Mouse (Mus musculus): Measurements from ENCODE around the gene Sema4c.

Gene Sema4c

DNA sequence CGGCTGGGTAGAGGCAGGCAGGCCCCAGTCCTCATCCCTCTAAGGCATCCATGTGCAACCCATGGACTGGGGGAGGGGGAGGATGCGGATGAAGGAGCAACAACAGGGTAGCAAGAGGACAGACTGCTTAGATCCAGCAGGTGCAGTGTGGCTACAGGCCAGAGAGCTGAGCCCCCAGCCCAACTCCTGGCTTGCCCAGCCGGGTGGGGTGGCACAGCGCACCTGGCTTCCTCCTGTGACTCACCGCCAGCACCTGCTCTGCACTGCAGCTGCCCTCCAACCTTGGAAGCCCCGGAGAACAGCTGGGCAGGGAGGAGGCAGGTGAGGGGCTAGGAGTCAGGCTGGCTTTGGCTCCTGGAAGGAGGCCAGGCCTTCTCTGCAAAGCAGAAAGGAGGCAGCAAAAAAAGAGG is 21.8 kb upstream of the Sema4c start:
- no peak for DNase-seq (ENCODE audit: low read depth)

DNA sequence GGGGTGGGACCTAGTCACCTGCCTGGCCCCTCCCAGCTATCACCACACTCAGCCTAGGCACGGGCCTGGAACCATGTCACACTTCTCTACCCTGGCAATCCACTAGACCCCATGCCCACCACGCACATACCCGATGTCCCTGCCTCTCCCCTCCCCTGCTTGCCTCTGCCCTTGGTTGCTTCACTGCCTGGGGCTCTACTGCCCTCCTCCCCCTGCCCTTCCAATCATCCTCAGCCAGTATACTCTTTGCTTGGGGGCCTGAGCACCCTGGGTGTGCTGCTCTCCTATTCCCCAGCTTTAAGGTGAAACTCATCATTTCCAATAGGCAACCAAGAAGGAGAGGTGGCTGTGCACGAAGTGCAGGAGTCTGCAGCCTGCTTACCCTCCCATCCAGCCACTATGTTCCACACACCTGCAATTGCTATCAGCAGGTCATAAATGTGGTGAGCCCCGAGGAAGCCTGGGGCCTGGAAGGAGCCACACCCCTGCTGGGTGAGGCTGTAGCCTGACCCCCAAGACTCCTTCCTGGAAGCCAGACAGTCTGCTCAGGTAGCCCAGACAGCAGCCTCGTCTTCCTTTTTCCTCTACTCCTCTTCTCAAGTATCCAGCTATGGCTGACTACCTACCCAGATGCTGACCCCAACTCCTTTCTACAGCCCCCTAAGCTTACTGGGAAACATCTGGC is 19.0 kb upstream of the Sema4c start:
- DNase-seq (ENCODE audit: low read depth) = no peak

DNA sequence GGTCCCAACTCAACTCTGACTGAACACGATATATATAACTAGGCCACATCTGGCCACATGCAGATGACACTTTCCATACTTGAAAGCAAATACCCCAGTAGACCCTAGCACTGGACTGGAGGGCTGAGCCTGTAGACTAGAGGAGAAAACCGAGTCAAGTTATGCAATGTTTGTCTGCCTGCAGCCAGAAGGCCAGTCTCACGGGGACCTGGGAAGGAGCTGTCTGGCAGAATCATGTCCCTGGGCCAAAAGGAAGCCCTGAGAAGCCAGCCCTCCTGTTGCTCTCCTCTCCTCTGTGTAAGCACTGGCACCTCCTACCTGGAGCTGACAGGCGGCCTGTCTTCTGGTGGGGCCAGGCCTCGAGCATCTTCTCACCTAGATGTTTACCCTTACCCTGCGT is 17.2 kb upstream of the Sema4c start:
- no peak for DNase-seq (ENCODE audit: low read depth)

DNA sequence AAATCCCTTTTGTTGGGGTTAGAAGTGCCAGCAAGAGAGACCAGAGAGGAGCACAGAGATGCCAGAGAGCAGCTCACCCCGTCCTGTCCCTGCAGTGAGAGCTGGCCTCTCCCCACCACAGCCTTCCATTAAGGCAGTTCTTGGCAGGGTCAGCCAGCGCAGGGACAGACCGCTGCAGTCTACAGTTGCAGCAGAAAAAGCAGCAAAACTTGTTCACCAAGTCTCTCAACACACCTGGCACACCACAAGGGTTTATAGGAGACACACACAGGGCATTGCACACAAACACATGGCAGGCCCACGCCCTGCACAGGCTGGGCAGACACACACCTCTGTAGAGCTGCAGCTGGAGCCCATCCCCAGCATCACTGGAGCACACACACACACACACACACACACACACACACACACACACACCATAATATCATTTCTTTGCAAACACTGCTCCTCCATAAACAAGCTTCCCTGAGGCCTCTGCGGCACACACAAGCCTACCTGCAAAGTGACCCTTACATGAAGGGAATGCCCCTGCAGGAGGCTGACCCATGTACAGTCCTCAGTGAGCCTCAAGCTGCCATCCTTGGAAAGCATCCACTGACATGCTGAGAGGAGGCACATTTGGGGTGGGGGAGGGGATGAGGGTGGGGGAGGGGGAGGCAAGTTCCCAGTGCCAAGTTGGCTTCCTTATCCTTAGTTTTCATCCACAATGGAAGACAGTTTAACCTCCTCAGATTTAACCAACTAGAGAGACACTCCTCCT is 16.2 kb upstream of the Sema4c start:
- DNase-seq (ENCODE audit: low read depth) = no peak

DNA sequence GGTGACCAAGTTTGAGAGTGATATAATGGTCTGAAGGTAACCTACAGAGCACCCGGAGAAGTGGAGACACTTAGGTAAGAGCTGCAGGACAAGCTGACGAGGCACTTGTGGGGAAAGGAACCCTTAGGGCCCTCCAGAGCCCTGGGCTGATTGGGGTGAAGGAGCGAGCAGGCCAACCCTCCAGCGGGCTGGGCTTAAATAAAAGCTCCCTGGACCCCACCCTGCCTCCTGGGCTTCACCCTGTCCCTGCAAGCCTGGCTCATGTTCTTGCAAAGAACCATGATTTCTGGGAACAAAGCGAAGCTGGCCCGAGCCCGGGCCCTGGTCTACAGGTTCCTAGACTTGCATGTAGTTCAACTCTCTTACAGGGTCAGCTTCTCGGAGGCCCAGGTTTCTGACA is 15.4 kb upstream of the Sema4c start:
- no peak for DNase-seq (ENCODE audit: low read depth)

DNA sequence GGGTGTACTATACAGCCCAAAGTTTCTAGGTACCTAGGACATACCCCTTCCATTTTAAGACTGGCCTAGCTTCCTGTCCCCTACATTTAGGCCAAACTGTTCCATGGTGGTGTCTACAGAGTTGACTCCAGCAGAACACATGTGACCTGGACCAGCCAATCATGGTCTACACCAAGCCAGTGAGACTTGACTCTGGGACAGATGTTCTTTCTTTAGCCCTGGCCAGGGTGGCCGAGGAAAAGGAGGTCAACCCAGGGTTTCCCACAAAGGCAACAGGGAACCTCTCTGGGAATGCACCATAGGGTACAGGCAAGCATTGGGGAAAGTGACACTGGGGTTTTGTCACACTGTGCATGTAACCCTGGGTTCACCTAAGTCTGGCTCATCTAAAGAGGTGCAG is 14.6 kb upstream of the Sema4c start:
- DNase-seq (ENCODE audit: low read depth) = no peak

DNA sequence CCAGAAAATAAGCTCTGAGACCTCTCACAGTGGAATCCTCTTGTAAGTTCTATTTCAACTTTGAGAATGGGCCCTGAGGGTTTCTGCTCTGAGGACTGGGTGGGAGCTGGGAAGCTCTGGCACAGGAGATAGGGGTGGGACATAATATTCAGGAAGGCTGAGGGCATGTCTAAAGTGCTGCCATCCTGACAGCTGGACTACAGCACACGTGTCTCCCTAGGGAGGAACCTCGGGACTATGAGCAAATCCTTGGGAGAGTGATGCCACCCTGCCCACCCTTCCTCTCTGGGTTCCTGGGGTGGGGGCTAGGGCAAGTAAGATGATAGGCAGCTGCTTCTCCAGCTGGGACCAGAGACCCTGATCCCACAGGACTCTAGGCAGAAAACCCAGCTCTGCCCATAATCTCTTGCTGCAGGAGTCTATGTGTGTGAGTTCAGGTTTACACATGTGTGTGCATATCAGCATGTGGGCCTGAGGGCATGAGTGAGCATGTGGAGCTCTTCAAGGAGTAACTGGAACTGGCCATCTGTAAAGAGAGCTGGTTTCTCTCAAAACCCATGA is 14.1 kb upstream of the Sema4c start:
- DNase-seq (ENCODE audit: low read depth) = no peak

DNA sequence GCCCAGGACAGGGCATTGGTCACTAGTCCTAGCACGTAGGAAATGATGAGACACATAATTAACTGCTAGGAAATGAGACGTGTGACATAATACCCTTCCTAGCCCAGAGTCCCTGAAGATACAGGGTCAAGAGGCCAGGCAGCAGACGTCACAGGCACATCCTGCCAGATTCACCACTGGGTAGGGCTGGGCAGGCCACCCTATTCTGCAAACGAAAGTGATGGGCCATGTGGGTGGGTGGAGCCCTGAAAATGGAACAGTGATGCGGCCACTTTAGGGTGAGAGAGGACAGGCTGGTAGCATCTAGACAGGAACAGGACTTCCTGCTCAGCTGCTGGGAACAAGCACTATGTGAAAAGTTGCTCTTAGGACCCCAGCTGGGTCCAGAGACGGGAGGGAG is 13.5 kb upstream of the Sema4c start:
- DNase-seq (ENCODE audit: low read depth) = no peak

DNA sequence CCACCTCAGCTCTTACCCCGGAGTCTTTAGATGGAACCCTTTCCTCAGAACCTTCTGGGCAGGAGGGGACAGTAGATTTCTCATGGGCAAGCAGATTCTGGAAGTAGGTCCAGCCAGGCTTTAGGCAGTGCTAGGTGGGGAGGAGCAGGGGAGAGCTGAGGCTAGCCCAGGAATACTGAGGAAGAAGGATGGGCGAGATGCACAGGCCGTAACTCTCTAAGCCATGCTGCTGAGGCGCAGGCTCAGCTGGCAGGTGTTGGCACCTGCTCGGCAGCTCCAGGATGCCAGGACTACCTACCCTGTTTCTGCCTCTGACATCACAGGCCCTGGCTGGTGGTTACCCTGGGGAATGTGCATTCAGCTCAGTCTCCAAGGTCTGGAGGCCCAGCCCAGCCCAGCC is 12.2 kb upstream of the Sema4c start:
- no peak for DNase-seq (ENCODE audit: low read depth)

DNA sequence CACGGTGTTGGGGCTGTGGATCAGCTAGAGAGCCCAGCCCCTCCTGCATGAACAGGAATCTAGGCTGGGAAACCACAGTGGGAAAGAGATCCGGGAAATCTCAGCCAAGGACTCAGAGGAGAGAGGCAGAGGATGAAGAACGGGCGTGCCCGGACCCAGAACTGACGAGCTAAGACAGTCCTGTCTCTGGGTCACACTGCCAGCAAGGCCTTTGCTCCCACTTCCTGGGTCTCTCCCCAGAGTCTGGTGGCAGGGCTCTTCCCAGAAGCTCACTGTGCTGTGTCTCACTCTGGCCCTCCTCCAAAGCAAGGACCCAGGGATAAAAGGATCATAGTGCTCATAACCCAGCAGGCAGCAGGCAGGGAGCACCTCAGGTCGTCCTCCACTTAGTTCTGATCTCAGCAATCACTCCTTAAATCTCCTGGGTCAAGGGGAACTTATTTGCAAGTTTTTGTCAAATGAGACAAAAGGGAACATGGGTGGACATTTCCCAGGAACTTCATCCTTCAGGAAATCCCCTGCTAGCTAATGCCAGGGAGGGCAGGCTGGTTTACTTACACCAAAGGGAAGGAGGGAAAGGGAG is 11.6 kb upstream of the Sema4c start:
- no peak for DNase-seq (ENCODE audit: low read depth)

DNA sequence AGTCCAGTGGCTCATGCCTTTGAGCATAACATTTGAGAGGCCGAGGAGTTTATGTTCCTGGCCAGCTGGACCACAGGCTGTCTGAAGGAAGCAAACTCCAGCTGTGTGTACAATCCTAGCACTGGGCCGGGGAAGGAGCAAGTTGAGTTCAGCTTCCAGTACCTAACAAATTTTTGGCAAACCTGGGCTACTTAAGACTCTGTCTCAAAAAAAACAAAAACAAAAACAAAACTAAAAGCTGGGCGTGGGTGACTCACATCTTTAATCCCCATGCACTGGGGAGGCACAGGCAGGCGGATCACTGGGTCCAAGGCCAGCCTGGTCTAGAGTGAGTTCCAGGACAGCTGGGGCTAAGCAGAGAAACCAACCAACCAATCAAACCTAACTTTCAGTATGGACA is 10.6 kb upstream of the Sema4c start:
- no peak for DNase-seq (ENCODE audit: low read depth)

DNA sequence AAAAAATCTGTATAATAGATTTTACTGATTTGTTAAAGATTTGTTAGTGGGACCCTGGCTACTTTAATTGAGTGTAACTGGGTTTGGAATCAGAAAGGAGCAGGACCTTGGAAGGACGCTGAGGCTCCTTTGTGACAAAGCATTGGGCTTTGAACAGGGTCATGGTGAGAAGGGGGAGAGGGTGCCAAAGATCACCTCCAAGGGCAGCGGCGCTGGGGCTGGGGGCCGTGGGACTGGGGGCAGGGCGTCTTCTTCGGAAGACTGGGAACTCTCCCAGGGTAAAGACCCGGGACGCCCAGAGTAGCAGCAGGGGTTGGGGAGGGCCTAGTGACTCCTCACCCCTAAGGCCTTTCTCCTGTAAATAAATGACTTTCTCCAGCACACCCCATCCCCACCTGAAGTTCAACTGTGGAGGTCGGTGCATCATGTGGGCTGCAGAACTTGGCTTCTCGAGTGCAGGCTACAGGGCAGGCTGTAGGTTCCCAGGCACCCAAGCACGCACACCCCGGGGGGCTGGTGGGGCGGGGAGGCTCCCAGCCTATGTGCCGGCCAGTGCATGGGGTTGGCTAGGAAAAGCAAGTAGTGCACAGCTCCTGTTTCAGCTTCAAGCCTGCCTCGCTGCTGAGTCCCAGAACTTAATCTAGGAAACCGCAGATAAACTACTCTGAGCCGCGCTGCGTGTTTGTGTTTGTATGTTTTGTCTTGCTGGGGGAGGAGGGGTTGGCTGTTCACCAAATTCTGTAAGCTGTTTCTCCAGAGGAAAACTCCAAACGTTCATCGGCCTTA is 9.9 kb upstream of the Sema4c start:
- DNase-seq (ENCODE audit: low read depth) = no peak

DNA sequence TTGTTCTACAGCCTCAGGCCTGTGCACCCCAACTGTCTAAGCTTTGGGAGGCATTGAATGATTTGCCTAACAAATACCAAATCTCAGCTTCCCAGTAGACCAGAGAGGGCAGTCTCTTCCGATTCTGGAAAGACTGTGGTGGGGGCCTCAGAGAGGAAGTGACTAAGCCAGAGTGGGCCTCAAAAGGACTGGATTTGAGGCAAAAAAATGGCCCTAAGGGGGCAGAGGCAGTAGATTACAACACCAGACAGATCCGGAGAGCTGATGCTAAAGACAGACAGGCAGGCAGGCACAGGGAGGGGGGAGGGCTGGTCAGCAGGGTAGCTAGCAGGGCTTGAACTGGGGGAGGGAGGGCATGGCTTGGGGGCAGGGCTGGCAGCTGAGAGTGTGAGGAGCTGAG is 8.3 kb upstream of the Sema4c start:
- DNase-seq (ENCODE audit: low read depth) = no peak

DNA sequence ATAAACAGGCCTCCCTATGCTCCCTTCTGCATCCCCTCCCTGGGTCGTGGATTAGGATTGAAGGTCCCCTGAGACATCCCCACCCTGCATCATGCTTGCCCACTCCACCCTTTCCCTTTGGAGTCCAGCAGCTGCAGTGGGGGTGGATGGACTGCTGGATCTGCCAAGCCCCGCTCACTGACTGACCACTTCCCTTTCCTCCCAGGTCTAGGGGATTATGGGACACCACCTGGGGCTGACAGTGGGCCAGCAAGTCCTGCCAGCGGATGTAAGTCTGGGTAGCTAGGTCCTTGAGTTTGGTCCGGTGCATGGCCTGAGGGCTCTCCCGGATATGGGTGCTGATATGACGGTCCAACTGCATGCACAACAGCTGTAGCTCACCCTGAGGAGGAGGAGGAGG is 6.0 kb upstream of the Sema4c start:
- DNase-seq (ENCODE audit: low read depth) = no peak

DNA sequence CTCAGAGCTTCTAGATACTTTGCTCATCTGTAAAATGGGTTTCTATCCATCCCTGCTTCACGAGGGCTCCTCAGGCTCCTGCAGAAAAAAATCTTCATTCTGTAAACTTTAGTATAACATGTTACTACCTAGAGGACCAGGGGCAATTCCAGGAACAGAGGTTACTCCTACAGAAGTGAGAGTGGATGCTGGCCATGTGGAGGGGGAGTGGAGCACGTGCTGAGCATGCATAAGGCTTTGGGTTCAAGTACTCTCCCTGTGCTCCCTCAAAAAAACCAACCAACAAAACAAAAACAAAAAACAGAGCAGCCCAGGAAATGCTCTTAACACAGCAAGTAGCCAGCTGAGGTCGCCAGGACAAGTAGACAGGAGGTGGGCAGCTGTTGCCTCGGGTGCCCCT is 5.5 kb upstream of the Sema4c start:
- no peak for DNase-seq (ENCODE audit: low read depth)

DNA sequence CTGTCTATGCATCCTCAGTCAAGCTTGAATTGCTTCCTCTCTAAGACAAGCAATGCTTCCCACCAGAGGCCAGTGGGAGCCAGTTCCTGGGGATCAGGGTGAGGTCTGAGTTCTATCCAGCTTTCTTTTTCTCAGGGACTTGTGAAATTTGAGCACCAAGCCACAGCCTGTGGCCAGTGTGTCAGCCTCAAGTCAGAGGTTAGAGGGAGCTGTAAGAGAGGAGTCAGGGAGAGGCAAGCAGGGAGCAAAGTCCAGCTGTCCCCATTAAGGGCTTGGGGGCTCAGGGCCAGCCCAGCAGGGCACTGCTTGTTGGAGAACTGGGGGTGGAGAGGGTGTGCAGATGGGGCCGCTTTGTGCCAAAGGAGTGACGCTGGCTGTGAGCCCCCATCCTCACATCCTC is 5.0 kb upstream of the Sema4c start:
- no peak for DNase-seq (ENCODE audit: low read depth)

DNA sequence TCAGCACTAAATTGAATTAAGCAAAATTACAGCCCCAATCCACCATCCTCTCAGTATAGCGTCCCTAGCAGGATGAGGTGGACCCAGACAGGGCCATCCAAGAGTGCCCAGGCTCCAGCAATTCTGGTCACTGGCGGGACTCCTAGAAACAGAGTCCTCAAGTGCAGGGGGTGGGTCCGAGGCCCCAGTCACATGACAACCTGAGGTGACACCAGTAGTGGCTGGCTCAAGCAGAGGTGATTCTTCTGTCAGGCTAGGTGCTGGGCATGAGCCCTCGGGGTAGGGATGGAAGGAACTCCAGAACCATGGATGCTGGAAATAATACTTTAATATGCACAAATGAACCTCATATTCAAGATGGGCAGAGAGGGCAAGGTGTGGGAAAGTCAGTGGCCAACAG is 4.2 kb upstream of the Sema4c start:
- DNase-seq (ENCODE audit: low read depth) = no peak

DNA sequence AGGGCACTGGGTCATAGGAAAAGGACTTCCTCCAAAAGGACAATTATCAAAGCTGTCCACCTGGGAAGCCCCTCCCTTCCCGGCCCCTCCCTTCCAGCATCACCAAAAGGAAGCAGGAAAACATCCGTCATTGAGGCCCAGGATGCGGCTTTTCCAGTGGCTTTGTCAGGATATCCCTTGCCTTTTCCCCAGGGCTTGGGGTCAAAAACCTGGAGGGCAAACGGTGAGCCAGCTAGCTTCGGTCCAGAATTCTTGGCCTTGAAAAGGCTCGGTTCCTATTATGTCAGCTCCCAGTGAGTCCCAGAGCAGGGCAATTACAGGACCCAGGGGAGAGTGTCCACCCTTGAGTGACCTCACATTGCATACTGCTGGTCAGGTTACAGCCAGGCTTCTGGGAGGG is 2.8 kb upstream of the Sema4c start:
- DNase-seq (ENCODE audit: low read depth) = no peak

DNA sequence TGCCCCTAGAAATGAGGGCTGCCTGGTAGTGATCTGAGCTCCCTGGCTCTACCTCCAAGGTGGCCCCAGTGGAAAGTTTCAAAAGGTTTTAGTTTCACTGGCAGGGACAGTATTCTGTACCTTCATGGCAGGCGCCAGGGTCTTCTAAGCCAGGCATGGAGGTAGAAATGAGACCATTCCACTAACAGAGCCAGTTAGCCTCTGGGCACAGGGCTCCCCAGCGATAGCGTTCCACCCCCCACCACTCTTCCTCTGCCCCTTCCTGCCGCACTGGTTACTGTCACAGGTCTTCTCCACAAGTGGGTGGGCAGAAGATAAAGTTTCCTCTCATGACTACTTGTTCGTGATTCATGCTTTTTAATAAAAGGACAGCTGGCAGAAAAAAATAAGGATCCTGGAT is 1.7 kb upstream of the Sema4c start:
- no peak for DNase-seq (ENCODE audit: low read depth)

DNA sequence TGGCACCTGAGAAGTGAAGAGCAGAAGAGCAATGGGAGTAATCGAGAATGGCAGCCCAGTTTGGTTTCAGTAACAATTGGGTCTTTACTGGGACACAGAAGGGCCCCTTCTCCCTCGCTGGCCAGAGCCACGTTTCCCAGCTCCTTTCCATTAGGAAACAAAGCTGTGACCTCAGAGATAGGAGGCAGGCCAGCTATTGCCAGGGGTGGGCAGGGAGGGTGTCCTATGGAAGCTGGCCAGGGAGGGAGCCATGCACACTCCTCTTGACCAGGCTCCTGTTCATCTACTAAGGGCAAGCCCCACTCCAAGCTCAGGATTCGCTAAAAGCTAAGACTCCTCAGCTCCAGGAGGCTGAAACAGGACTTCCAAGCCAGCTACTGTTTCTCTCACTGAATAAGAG is 1.1 kb upstream of the Sema4c start:
- DNase-seq (ENCODE audit: low read depth) = no peak

DNA sequence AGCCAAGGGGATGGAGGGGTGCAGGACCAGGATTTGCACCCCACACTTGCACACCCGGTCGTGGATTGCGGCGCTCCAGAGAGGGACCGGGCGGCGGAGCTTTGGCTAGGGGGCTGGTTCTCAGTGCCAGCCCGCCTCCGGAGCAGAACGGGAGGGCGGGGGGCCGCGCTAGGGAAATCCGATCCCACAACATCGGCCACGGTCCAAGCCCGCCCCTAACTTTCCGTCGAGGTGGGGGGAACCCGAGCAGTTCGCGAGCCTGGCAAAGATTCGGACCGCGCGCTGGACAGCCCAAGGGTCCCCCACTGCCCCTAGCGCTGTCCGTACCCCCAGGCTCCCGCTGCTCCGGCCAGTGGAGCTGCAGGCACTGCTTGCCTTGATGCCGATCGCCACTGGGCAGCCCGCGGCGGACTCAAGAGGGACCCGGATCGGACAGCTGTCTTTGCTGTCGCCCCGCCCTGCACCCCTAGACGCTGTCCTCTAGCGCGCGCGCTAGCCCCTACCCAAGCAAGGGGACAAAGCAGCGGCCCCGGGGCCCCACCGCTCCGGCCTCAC is 615 bp downstream of the Sema4c start:
- DNase-seq (ENCODE audit: low read depth) = no peak
